Mouse (Mus musculus) layer of hippocampus, postnatal 14 days (tissue): ENCODE measurements around the gene Hcn2. TPM values are rescaled to one million over a fixed set of nuclear protein-coding genes. Genes with fewer than 3 reads are reported as not detected.

Experiments used
- DNase-seq, 2 experiments: peaks; one replicate each; pipeline ENCODE4 v3.0.0; 2021 to 2022; ENCODE audit warnings: low spot score in 2 of 2, mixed read lengths in 1 of 2
- long read RNA-seq, 2 experiments: library from polyadenylated mRNA; stranded (forward); transcript quantifications; one replicate each; pipeline ENCODE4 v2.0.0; 2021
- total RNA-seq, 2 experiments: library from RNA; stranded (reverse); gene quantifications; 2 replicates each; pipeline ENCODE4 v1.2.3; 2021

Gene Hcn2
- total RNA-seq, result 10 to 100 TPM; 89.2 to 96.6 TPM
- long read RNA-seq, experiment 1, transcript Hcn2-202 (8 exons, 3,195 nt), result major isoform, 27 of 38 reads
- long read RNA-seq, experiment 1, partial matches to known transcripts, result 10 of 38 reads
- long read RNA-seq, experiment 1, other reads (novel, unspliced or antisense), result 1 of 38 reads
- long read RNA-seq, experiment 2, transcript Hcn2-202 (8 exons, 3,195 nt), result major isoform, 35 of 65 reads
- long read RNA-seq, experiment 2, partial matches to known transcripts, result 29 of 65 reads
- long read RNA-seq, experiment 2, other reads (novel, unspliced or antisense), result 1 of 65 reads

GRCm38 (mm10) chr10:79716254-79716987 lies at the start of gene Hcn2:
TSS of gene Hcn2 (plus strand) at chr10:79716634.
- DNase-seq, result no peak

DNA sequence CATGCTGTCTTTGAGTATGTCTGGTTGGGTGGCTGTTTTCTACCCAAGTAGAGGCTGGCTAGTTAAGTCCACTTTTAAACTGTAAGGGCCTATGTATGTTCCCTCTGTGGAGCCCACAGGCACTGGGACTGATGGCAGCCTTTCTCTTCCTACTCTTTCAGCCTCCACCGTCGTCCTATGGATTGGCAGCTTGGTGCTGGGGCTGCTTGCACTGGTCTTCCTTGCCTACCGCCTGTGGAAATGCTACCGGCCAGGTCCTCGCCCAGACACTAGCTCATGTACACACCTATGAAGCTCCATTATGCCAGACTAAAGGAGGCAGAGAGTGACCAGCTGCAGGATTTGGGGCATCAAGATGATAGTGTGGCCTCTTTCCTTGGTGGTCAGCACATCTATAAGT lies 48.4 kb upstream of the Hcn2 start:
- no peak for DNase-seq

DNA sequence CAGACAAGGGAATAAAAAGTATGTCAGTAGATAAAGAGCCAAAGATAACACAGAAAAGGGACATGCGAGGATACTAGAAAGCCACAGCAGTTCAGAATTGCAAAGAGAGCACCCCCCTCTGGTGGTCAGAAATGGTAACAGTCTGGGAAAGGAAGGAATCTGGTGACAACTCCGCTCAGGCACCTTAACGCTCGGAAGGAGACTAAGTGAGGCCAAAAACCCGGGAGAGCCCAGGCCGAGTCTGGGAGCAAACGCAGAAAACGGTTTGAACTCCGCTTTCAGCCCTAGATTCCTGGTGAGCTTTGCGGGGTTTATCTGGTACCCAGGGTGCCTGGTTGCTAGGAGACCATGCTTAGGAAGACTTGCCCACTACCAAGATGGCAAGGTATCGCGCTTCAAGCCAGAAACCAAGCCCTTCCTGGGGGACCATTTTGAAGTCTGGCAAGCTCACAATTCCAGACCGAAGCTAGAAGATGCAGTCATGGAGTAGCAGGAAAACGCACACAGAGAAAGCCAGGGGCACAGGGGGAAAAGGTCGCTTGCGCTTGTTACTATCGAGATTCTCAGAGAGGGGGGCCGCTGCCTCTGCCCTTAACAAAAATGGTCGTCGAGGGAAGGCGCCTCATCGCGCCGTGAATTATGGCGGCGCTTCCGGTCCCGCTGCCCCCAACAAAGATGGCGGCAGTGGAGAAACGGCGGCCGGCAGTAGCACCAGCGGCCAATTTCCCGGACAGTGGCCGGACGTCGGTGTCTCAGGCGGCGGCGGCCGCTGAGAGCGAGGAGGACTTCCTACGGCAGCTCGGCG lies 47.5 kb upstream of the Hcn2 start, which contains the start of gene Tpgs1:
TSS of gene Tpgs1 (plus strand) at position 599 of the 805 bp plus-strand sequence.
- DNase-seq, result peak; percentile 95 to 97

- peak; percentile 81 to 85 for DNase-seq
Observed at GRCm38 (mm10) chr10:79669576-79670057, 46.8 kb upstream of the Hcn2 start.

- DNase-seq, result no peak
Observed at GRCm38 (mm10) chr10:79670071-79670888, 46.2 kb upstream of the Hcn2 start.

GRCm38 (mm10) chr10:79671396-79672087 lies 44.9 kb upstream of the Hcn2 start:
- no peak for DNase-seq

DNA sequence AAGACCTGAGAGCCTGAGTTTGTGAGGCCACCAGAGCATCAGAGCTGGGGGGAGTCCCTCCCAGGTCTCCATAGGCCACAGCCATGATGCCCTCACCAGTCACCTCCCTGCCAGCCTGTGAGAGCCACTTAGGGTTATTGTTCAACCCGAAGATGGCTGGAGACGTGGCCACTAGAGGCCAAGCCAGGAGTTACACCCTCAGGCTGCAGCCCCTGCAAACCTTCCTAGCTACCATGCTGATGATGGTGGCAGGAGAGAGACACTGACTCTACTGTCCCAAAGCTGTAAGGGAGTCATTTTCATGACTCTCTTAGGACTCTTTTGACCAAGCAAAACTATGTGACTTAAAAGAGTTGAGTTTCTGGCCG lies 44.4 kb upstream of the Hcn2 start:
- DNase-seq, result no peak

- no peak for DNase-seq
Observed at GRCm38 (mm10) chr10:79673054-79673453, 43.4 kb upstream of the Hcn2 start.

DNA sequence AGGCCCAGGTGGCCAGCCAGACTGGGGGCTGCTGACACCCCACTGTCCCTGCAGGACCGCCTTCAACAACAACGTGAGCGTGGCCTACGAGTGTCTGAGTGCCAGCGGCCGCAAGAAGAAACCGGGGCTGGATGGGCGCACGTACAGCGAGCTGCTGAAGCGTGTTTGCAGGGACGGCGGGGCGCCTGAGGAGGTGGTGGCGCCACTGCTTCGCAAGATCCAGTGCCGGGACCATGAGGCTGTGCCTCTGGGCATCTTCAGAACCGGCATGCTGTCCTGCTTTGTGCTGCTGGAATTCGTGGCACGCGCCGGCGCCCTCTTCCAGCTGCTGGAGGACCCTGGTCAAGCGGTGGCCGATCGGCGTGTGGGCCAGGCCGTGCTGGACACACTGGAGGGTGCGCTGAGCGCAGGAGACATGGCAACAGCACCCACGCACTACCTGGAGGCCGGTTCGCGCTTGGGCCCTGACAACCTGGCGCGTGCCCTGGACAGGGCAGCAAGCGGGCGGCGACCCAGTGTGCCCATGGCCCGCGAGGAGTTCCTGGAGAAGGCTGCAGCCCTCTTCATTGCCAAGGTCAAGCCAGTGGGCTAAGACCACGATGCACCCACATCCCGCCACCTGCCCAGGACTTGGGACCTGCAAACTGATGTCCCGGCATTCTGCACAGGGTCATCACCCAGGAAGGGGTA lies 40.9 kb upstream of the Hcn2 start:
- no peak for DNase-seq

GRCm38 (mm10) chr10:79680606-79681495 lies 35.6 kb upstream of the Hcn2 start:
- no peak for DNase-seq

DNA sequence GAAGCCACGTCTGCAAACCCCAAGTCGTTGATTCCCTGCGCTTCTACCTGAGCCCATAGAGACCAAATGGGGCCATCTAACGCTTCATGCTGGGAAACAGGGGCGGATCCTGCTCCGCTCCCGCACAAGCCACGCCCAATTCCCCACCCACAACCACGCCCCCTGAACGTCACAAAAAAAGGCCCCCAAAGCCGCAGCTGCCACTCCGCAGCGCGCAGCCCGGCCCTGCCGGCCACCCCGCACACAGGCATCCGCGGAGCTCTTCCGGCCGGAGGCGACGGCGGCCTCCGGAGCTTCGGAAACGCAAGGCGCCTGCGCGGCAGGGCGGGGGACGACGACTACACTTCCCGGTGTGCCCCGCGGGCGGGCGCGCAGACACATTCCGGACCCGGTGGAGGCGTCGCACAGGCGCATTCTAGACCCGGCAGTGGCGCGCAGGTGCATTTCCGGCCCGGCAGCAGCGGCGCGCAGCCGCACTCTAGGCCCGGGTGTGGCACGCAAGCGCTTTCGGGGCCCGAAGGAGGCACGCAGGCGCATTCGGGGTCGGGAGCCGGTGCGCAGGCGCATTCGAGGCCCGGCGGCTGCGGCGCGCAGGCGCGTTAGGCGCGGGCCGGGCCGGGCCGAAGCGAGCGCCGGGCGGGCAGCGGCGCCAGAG lies 34.7 kb upstream of the Hcn2 start, which contains the start of gene Cdc34:
TSS of gene Cdc34 (plus strand) at position 605 of the 655 bp plus-strand sequence.
- DNase-seq, result peak; percentile 99 to 100

DNA sequence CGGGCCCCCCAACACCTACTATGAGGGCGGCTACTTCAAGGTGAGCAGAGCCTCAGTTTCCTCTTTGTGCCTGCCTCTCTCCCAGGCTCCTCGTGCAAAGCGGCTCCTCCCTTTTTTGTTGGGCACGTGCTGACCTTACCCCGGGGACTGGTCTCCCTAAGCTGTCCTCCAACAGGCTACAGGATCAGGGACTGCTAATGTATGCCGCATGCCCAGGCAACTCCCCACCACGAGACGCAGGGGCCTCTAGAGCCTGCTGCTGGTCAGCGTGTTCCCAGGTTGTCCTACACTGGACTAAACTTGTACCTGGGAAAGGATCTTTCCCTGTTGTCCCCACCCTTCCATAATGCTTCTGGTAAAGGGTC lies 33.9 kb upstream of the Hcn2 start:
- no peak for DNase-seq

DNA sequence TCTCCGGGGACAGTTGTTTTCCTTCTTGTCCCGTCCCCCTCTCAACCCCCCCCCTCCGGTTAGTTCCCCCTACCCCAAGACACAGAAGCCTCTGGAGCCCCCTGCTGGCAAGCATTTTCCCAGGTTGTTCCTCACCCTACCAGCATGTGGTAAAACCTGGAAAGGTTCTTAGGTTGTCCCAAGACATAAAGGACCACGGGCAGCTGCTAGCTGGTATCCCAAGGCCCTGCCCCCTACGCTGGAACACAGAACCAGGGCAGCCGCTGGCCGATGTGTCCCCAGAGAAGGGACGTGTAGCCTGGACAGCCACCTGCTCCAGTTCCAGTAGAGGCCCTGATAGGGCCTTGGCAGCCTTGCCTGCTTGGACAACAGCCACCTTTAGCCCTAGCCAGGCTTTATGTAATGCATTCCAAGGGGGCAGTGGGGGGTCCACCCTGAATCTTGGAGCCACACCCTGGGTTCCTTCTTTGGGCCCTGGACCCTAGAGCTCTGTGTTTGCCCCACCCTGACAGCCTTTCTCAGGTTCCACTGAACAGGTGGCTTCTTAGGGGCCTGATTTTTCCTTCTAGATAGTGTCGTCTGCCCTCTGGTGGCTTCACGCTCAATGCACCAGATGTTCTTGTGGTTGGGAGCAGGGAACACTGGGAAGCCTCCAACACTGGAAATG lies 33.4 kb upstream of the Hcn2 start:
- DNase-seq, result peak in 1 of 2 experiments; percentile 48

GRCm38 (mm10) chr10:79683726-79684640 lies 32.5 kb upstream of the Hcn2 start:
- DNase-seq, result no peak

DNA sequence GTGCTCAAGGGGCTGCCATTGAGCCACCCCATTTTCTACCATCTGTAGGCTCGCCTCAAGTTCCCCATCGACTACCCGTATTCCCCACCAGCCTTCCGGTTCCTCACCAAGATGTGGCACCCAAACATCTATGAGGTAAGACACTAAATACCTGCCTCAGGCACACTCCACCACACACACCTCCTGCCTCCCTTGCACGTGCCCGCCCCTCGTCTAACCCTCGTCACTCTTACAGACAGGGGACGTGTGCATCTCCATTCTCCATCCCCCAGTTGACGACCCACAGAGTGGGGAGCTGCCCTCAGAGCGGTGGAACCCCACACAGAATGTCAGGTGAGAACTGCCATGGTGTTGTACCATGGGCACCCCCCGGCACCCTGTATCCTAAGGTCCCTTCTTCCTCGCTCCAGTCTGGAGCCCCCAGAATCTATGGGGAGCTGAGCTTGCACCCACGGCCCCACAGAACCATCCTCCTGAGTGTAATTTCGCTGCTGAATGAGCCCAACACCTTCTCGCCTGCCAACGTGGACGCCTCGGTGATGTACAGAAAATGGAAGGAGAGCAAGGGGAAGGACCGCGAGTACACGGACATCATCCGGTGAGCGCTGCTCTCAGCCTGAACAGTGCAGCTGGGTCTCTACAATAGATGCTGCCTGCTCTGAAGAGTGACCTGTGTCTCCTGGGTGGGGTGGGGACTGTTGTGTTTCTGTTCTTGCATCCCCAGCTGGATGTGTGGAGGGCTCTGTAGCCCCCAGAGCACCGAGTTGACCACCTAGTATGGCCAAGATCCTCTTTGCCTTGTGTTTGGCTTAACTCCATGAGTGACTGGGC lies 31.4 kb upstream of the Hcn2 start:
- DNase-seq, result no peak
